Mouse (Mus musculus) midbrain, embryonic 12.5 days (tissue): ENCODE measurements around the gene Smarca4. TPM values are rescaled to one million over a fixed set of nuclear protein-coding genes. Genes with fewer than 3 reads are reported as not detected.

Experiments used
- ATAC-seq: fragments of 200-750 bp; cut with Nextera tagmentation; 2 replicates; pipeline ENCODE4 v1.8.0; 2017; ENCODE audit warnings: low read depth, moderate TSS enrichment, moderate library complexity; ENCODE audit not compliant: low FRiP score
- H3K27ac ChIP-seq: fragments of 300-500 bp; sonication (generic); replicated peaks from 2 replicates; pipeline ENCODE4 v1.5.1; 2016; ENCODE audit warnings: mild to moderate bottlenecking
- H3K27me3 ChIP-seq: fragments of 300-500 bp; sonication (generic); 2 replicates; pipeline ENCODE4 v1.6.1; 2016; ENCODE audit warnings: mild to moderate bottlenecking
- H3K36me3 ChIP-seq: fragments of 300-500 bp; sonication (generic); 2 replicates; pipeline ENCODE4 v1.6.1; 2016
- H3K4me1 ChIP-seq: fragments of 300-500 bp; sonication (generic); 2 replicates; pipeline ENCODE4 v1.6.1; 2016
- H3K4me2 ChIP-seq: fragments of 300-500 bp; sonication (generic); replicated peaks from 2 replicates; pipeline ENCODE4 v1.6.1; 2016; ENCODE audit warnings: mild to moderate bottlenecking, moderate library complexity
- H3K4me3 ChIP-seq: fragments of 300-500 bp; sonication (generic); 2 replicates; pipeline ENCODE4 v1.5.1; 2016; ENCODE audit warnings: mild to moderate bottlenecking
- H3K9ac ChIP-seq: fragments of 300-500 bp; sonication (generic); replicated peaks from 2 replicates; pipeline ENCODE4 v1.6.1; 2016; ENCODE audit warnings: mild to moderate bottlenecking, moderate library complexity
- H3K9me3 ChIP-seq: fragments of 300-500 bp; sonication (generic); 2 replicates; pipeline ENCODE4 v1.6.1; 2016; ENCODE audit warnings: mild to moderate bottlenecking
- WGBS: fragments of 180-500 bp; shearing (Covaris S2); methylation state at CpG from one replicate; pipeline ENCODE4 v1.1.7; 2016; 5-methylcytosine and 5-hydroxymethylcytosine counted together
- polyA plus RNA-seq: library from polyadenylated mRNA; unstranded; fragments of >200 nt; fragmentation: Nextera tagmentation; extraction: Ambion mirVana; gene quantifications from 2 replicates; pipeline ENCODE4 v1.2.1, GENCODE M21; 2016

Gene Smarca4
- polyA plus RNA-seq = 178 and 189 TPM in 2 replicates

DNA sequence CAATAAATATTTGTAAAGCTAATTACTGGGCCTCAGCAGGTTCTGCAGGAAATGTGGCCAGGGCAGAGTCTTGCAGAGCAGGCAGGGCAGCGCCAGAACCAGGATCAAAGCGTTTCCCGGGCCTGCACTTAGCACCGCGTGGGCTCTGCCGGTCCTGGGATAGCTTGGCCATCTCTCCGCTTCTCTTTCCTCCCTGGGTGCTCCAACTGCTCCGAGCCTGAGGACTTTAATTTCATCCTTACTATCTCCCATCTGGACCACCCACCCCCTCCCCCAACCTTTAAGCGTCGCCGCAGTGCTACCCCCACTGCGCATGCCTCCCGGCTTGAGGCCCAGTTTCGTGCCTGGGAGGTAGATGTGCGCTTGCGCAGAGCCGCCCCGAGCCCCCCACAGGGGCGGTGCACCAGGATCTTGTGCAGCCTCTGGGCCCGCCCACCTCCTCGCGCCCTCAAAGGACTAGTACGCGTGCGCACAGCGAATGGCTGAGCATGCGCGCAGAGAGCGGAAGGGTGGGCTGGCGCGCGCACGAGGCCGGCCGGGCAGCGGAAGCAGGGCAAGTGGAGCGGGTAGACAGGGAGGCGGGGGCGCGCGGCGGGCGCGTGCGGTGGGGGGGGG lies at the start of gene Smarca4:
Gene Smarca4 (plus strand): TSS at position 553 of the 615 bp plus-strand sequence.
- under 1% methylated on average over 45 of the region's 45 CpGs for WGBS
- Histone ChIP-seq H3K4me1 (peaks cover 26% of the 10 kb centered on the region), H3K9me3 (no peaks in the 10 kb centered on the region), H3K27ac (peak within 1 kb of the TSS; percentile 97), H3K4me2 (peak within 1 kb of the TSS; percentile 68), H3K9ac (peak within 1 kb of the TSS; percentile 83), H3K36me3 (peaks cover 5% of the 10 kb centered on the region; the same call in 1 of the 2 replicates), H3K27me3 (no peaks in the 10 kb centered on the region), H3K4me3 (peak within 1 kb of the TSS; percentile 62)
- ATAC-seq = peak; percentile 94

- Histone ChIP-seq H3K9me3 (no peaks in the 10 kb centered on the region), H3K4me3 (no peak overlapping the region), H3K9ac (no peak overlapping the region), H3K27me3 (no peaks in the 10 kb centered on the region), H3K36me3 (peaks cover 30% of the 10 kb centered on the region), H3K4me1 (no peaks in the 10 kb centered on the region), H3K27ac (no peak overlapping the region), H3K4me2 (no peak overlapping the region)
- WGBS = 83% methylated on average over 1 of the region's 1 CpGs
- ATAC-seq = no peak
Observed at GRCm38 (mm10) chr9:21566538-21566937, 49.4 kb upstream of the Smarca4 start.

- H3K9me3 ChIP-seq = no peaks in the 10 kb centered on the region
- no peak overlapping the region for H3K4me2 ChIP-seq
- H3K27ac ChIP-seq = no peak overlapping the region
- no peaks in the 10 kb centered on the region for H3K27me3 ChIP-seq
- ATAC-seq = no peak
- H3K36me3 ChIP-seq = peaks cover 32% of the 10 kb centered on the region
- H3K4me1 ChIP-seq = no peaks in the 10 kb centered on the region
- H3K9ac ChIP-seq = no peak overlapping the region
- WGBS = 98% methylated on average over 2 of the region's 2 CpGs
- H3K4me3 ChIP-seq = no peak overlapping the region
Observed at GRCm38 (mm10) chr9:21567051-21567450, 48.9 kb upstream of the Smarca4 start.

DNA sequence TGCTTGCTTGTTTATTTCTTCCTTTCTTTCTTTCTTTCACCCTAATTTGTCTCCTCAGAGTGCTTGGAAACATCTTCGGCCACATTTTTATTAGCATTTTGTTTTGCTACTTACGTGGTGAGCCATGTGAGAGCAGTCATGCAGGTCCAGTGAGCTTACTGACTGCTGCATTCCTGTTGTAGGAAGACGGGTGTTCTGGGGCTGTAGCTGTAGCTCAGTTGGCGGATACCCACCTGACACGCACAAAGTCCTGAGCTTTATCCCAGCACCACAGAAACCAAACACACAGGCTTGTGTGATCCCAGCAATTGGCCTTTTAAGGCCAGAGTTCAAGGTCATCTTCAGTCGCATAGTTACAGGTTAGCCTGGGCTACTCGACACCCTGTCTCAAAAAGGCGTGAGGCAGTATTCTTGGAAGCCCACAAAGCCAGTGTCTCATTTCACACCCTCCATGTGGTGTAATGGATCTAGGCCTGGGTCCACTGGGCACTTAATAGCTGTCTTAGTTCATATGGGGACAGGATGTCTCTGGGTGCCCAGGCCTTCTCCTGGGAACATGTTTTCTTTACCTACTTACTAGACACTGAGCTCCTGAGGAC lies 47.2 kb upstream of the Smarca4 start:
- 93% methylated on average over 8 of the region's 8 CpGs for WGBS
- H3K9me3 ChIP-seq = no peaks in the 10 kb centered on the region

GRCm38 (mm10) chr9:21574012-21574801 lies 41.8 kb upstream of the Smarca4 start:
- no peak overlapping the region for H3K9ac ChIP-seq
- no peak overlapping the region for H3K27ac ChIP-seq
- H3K27me3 ChIP-seq = no peaks in the 10 kb centered on the region
- H3K4me3 ChIP-seq = no peak overlapping the region
- 92% methylated on average over 8 of the region's 8 CpGs for WGBS
- H3K4me1 ChIP-seq = no peaks in the 10 kb centered on the region
- peaks cover 91% of the 10 kb centered on the region for H3K36me3 ChIP-seq
- no peak overlapping the region for H3K4me2 ChIP-seq
- no peak for ATAC-seq
- no peaks in the 10 kb centered on the region for H3K9me3 ChIP-seq

More for the DNA sequence above, 47.2 kb upstream of the Smarca4 start:
- Histone ChIP-seq H3K4me3 (no peak overlapping the region), H3K4me1 (no peaks in the 10 kb centered on the region), H3K4me2 (no peak overlapping the region), H3K36me3 (peaks cover 47% of the 10 kb centered on the region), H3K9ac (no peak overlapping the region), H3K27me3 (no peaks in the 10 kb centered on the region), H3K27ac (no peak overlapping the region)
- ATAC-seq = no peak

DNA sequence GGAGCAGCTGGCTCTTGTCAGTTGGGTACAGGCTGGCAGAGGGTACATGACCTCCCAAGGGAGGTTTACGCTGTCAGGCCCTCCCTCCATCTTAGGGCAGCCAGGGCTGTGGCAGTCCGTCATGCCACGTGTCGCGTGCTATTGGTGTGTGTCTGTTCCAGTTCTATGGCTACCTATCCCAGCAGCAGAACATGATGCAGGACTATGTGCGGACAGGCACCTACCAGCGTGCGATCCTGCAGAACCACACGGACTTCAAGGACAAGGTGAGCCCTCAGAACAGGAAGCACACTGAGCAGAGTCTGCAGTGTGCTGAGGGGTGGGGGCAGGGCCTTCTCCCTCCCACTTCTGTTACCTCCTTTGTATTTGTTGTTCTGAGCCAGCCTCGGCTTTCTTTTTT lies 40.7 kb upstream of the Smarca4 start:
- no peak overlapping the region for H3K9ac ChIP-seq
- H3K9me3 ChIP-seq = no peaks in the 10 kb centered on the region
- WGBS = 96% methylated on average over 10 of the region's 10 CpGs
- H3K36me3 ChIP-seq = peaks cover 91% of the 10 kb centered on the region
- H3K4me1 ChIP-seq = no peaks in the 10 kb centered on the region
- no peak overlapping the region for H3K4me3 ChIP-seq
- no peak overlapping the region for H3K4me2 ChIP-seq
- ATAC-seq = no peak
- no peaks in the 10 kb centered on the region for H3K27me3 ChIP-seq
- no peak overlapping the region for H3K27ac ChIP-seq

- no peak for ATAC-seq
- 95% methylated on average over 1 of the region's 1 CpGs for WGBS
- peaks cover 91% of the 10 kb centered on the region for H3K36me3 ChIP-seq
Observed at GRCm38 (mm10) chr9:21576286-21576685, 39.7 kb upstream of the Smarca4 start.

GRCm38 (mm10) chr9:21578226-21578625 lies 37.7 kb upstream of the Smarca4 start:
- WGBS = 47% methylated on average over 3 of the region's 3 CpGs

More at GRCm38 (mm10) chr9:21576286-21576685, 39.7 kb upstream of the Smarca4 start:
- Histone ChIP-seq H3K9me3 (no peaks in the 10 kb centered on the region), H3K4me3 (no peak overlapping the region), H3K4me2 (no peak overlapping the region), H3K27me3 (no peaks in the 10 kb centered on the region), H3K27ac (no peak overlapping the region), H3K9ac (no peak overlapping the region), H3K4me1 (no peaks in the 10 kb centered on the region)

DNA sequence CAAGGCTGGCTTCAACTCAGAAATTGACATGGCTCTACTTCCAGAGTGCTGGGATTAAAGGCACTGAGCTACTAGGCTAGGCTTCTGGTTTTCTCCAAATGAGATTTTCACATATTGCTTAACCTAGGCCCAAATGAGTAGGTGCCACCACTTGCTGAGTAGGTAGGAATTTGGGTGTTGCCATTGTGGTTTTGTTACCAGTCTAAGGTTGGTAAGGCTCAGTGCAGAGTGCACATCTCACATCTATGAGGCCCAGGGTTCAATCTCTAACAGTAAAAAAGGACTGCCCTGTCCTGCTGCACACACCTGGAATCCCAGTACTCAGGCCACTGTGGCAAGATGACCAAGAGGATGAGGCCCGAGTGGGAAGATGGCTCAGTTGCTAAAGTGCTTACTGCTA lies 30.6 kb upstream of the Smarca4 start:
- Histone ChIP-seq H3K9ac (no peak overlapping the region), H3K27ac (no peak overlapping the region), H3K4me3 (no peak overlapping the region), H3K9me3 (no peaks in the 10 kb centered on the region), H3K4me1 (no peaks in the 10 kb centered on the region), H3K27me3 (no peaks in the 10 kb centered on the region), H3K4me2 (no peak overlapping the region), H3K36me3 (peaks cover 95% of the 10 kb centered on the region)
- whole genome bisulfite sequencing = 88% methylated on average over 1 of the region's 1 CpGs
- no peak for ATAC-seq

More at GRCm38 (mm10) chr9:21578226-21578625, 37.7 kb upstream of the Smarca4 start:
- Histone ChIP-seq H3K36me3 (peaks cover 91% of the 10 kb centered on the region), H3K27me3 (no peaks in the 10 kb centered on the region), H3K4me1 (no peaks in the 10 kb centered on the region), H3K4me2 (no peak overlapping the region), H3K27ac (no peak overlapping the region), H3K9me3 (no peaks in the 10 kb centered on the region), H3K9ac (no peak overlapping the region), H3K4me3 (no peak overlapping the region)
- ATAC-seq = no peak

DNA sequence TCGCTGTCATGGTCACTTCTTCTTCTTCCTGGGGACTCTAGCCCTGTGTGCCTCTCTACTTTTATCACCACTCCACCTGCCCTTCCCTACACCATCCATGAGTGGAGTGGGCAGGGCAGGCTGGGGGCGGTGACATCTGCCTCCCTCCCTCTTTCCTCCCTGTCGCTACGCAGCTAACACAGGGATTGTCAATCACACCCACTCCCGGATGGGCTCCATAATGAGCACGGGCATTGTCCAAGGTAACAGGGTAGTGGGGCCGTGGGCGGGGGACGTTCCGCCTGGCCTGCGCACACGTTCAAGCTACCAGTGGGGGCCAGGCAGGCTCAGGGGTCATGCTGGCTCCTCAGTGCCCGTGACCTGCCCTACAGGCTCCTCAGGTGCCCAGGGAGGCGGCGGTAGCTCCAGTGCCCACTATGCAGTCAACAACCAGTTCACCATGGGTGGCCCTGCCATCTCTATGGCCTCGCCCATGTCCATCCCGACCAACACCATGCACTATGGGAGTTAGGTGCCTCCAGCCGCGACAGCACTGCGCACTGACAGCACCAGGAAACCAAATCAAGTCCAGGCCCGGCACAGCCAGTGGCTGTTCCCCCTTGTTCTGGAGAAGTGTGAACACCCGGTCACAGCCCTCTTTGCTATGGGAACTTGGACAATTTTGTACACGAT lies 28.2 kb upstream of the Smarca4 start:
- ATAC-seq = no peak
- peaks cover 71% of the 10 kb centered on the region for H3K36me3 ChIP-seq
- H3K4me3 ChIP-seq = no peak overlapping the region
- no peaks in the 10 kb centered on the region for H3K9me3 ChIP-seq
- H3K4me2 ChIP-seq = no peak overlapping the region
- H3K9ac ChIP-seq = no peak overlapping the region
- no peak overlapping the region for H3K27ac ChIP-seq
- WGBS = 91% methylated on average over 23 of the region's 23 CpGs
- H3K27me3 ChIP-seq = no peaks in the 10 kb centered on the region
- H3K4me1 ChIP-seq = peaks cover 7% of the 10 kb centered on the region

DNA sequence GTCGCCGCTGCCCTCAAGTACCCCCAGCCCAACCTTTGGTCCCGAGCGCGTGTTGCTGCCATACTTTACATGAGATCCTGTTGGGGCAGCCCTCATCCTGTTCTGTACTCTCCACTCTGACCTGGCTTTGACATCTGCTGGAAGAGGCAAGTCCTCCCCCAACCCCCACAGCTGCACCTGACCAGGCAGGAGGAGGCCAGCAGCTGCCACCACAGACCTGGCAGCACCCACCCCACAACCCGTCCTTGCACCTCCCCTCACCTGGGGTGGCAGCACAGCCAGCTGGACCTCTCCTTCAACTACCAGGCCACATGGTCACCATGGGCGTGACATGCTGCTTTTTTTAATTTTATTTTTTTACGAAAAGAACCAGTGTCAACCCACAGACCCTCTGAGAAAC lies 27.6 kb upstream of the Smarca4 start:
- Histone ChIP-seq H3K4me2 (no peak overlapping the region), H3K36me3 (peaks cover 65% of the 10 kb centered on the region), H3K27ac (no peak overlapping the region), H3K9me3 (no peaks in the 10 kb centered on the region), H3K27me3 (no peaks in the 10 kb centered on the region), H3K4me3 (no peak overlapping the region), H3K9ac (no peak overlapping the region), H3K4me1 (peaks cover 9% of the 10 kb centered on the region)
- WGBS = 94% methylated on average over 8 of the region's 8 CpGs
- no peak for ATAC-seq

GRCm38 (mm10) chr9:21589538-21589937 lies 26.4 kb upstream of the Smarca4 start:
- Histone ChIP-seq H3K36me3 (peaks cover 55% of the 10 kb centered on the region), H3K9me3 (no peaks in the 10 kb centered on the region)

More at GRCm38 (mm10) chr9:21589538-21589937, 26.4 kb upstream of the Smarca4 start:
- H3K27ac ChIP-seq = no peak overlapping the region
- peaks cover 21% of the 10 kb centered on the region for H3K4me1 ChIP-seq
- ATAC-seq = no peak
- H3K4me2 ChIP-seq = no peak overlapping the region
- no peaks in the 10 kb centered on the region for H3K27me3 ChIP-seq
- no peak overlapping the region for H3K9ac ChIP-seq
- 88% methylated on average over 5 of the region's 5 CpGs for WGBS
- no peak overlapping the region for H3K4me3 ChIP-seq
